Mouse (Mus musculus) urinary bladder, postnatal 36 days (tissue): ENCODE measurements around the gene Rasgrp2.

Experiments used
- DNase-seq, 2 experiments: peaks; one replicate each; pipeline ENCODE4 v3.0.0; 2022; ENCODE audit warnings: low spot score in 2 of 2, mixed read lengths in 1 of 2

Rasgrp2 gene

GRCm38 (mm10) chr19:6382323-6382924 lies 16.7 kb upstream of the Rasgrp2 start:
- DNase-seq: no peak

GRCm38 (mm10) chr19:6383470-6383869 lies 15.7 kb upstream of the Rasgrp2 start:
- DNase-seq: no peak

GRCm38 (mm10) chr19:6384128-6384527 lies 15.0 kb upstream of the Rasgrp2 start, which contains the start of gene Pygm:
Gene Pygm (plus strand): TSS chr19:6384399.
- peak; percentile 30 to 73 for DNase-seq

DNA sequence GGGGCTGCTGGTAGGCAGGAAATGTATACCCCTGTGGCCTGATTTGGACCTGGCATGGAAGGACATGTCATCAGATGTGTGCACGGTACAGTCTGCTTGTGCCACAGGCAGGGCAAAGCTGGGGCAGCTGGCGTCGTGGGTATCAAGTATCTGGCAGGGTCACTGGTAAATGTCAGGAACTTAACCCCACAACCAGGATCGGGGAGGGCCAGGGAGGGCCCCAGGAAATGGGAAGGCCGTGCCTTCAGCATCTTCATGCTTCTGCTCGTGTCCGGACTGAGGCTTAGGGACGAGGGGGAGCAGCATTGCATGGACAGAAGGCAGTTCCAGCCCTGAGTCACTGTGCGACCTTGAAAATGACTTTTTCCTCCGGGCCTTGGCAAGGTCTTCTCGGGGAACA lies 14.2 kb upstream of the Rasgrp2 start:
- DNase-seq: no peak

DNA sequence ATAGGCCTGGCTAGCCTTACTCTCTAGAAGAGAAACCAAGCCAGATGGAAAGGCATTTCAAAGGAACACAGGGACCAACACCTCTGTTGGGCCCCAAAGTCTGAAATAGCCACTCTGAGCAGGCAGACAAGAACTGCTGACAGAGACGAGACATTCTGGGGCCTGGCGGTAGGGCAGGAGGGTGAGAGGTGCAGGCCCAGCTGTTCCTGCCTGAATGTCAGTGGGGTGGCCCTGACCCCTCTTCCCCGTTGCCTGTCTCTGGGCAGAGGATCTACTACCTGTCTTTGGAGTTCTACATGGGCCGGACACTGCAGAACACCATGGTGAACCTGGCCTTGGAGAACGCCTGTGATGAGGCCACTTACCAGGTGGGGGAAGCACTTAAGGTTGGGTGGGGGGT lies 13.7 kb upstream of the Rasgrp2 start:
- no peak for DNase-seq

DNA sequence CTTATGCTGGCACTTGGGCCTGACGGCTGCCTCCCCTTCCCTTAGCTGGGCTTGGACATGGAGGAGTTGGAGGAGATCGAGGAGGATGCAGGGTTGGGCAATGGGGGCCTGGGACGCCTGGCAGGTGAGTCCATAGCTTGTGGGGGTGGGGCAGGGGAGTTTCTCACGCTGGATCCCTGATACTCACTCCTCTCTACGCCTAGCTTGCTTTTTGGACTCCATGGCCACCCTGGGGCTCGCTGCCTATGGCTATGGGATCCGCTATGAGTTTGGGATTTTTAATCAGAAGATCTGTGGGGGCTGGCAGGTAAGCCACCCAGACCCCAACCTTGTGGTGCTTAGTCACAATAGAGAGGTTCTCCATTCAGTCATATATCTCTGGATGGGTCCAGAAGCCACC lies 13.3 kb upstream of the Rasgrp2 start:
- no peak for DNase-seq

GRCm38 (mm10) chr19:6386234-6386633 lies 12.9 kb upstream of the Rasgrp2 start:
- DNase-seq: no peak

- DNase-seq: no peak
Observed at GRCm38 (mm10) chr19:6388006-6388405, 11.1 kb upstream of the Rasgrp2 start.

DNA sequence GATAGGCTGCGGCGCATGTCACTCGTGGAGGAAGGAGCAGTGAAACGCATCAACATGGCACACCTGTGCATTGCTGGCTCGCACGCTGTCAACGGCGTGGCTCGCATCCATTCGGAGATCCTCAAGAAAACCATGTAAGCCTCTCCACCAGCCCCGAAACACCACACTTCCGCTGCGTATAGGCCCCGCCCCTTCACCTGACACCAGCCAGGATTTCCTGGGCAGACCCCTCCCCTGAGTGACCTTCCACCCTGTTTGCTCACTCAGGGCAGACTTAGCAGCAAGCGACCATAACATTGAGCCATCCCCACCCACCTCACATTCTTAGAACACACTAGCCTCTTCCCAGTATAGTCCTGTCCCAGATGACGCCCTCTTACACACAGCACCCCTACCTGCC lies 9.3 kb upstream of the Rasgrp2 start:
- DNase-seq: no peak

- no peak for DNase-seq
Observed at GRCm38 (mm10) chr19:6390251-6390650, 8.9 kb upstream of the Rasgrp2 start.

GRCm38 (mm10) chr19:6392743-6393393 lies 6.3 kb upstream of the Rasgrp2 start:
- no peak for DNase-seq

DNA sequence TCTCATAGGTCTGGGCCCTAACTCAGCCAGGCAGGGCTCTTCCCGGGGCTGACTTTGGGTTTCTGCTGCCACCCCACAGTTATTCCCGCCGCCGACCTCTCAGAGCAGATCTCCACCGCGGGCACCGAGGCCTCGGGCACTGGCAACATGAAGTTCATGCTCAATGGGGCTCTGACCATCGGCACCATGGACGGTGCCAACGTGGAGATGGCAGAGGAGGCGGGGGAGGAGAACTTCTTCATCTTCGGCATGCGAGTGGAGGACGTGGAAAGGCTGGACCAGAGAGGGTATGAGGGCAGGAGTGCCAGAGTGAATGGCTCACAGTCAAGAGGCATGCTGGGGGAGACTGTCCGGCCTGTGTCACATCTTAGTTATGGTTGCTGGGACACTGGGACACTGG lies 5.5 kb upstream of the Rasgrp2 start:
- no peak for DNase-seq

DNA sequence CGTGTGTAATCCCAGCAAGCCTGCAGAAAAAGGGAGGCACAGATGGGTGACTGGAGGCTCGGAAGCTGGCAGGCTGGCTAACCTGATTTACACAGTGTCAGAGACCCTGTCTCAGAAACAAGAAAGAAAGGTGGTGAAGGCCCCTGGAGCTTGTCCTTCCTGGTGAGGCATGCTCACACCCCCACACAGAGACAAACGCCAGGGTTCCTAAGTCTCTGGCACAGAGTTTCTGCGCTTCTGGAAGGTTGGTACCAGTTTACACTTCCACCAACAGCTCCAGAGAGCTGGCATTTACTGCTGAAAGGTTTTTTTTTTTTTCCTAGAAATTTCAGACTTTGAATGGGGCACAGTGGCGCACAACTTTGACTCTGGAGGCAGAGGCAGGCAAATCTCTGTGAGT lies 2.9 kb upstream of the Rasgrp2 start:
- DNase-seq: no peak

GRCm38 (mm10) chr19:6397582-6398249 lies 1.4 kb upstream of the Rasgrp2 start:
- DNase-seq: no peak

DNA sequence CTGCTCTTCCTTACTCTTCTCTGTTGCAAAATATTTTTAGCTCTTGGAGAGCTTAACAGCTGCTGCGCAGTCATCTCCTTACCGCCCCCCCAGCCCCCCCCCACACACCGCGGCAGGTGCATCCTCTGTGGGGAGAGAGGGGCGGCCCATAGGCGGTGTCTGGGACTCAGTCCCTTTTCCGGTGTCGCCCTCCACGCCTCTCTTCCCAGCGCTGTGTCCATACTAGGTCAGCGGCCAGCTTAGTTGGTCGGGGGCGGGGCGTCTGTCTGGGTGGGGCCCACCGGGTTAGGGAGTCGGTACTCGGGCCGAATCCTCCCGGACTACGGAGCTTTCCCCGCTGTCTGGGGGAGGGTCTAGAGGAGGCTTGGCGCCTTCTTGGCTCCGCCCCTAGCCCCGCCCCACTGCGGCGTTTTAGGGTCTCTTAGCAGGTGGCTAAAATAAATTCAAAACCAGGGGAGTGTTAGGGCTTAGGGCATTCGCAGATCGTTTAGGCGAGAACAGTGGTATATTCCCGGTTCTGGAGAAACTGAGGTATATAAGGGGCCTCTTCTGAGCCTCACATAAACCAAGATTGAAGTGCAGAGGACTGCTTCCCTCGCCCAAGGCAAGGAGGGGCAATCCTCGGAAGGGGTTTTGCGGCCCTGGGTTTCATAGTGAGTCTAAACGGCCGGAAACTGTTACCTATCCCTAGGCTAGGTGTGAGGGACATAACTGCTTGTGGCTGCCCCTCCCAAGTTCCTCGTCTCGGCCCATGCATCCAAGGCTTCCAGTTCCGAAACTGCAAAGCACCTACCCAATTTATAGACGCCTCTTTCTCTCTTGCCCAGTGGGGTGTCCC lies 474 bp upstream of the Rasgrp2 start:
- peak in 1 of 2 experiments; percentile 71 for DNase-seq

GRCm38 (mm10) chr19:6400096-6401086 lies 1.3 kb downstream of the Rasgrp2 start:
- no peak for DNase-seq

- peak; percentile 71 to 84 for DNase-seq
Observed at GRCm38 (mm10) chr19:6401131-6401815, 2.1 kb downstream of the Rasgrp2 start.

DNA sequence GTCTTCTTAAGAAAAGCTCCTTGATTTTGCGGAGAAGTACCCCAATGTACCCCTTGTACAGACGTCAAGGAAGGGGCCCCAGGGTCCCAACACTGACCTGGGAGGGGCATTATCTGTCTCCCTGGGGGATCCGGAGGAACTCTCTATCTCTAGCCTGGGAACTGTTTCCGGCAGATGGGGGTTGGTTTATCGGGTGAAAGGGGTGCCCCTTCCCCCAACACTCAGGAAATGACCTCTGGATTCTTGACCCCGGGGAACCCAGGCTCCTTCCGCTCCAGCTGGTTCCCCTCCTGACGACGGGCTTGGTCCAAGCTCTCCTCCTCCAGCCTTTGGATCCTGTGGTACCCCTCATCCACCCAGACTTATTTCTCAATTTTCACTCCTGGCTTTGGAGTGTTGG lies 2.8 kb downstream of the Rasgrp2 start:
- peak in 1 of 2 experiments; percentile 15 for DNase-seq

DNA sequence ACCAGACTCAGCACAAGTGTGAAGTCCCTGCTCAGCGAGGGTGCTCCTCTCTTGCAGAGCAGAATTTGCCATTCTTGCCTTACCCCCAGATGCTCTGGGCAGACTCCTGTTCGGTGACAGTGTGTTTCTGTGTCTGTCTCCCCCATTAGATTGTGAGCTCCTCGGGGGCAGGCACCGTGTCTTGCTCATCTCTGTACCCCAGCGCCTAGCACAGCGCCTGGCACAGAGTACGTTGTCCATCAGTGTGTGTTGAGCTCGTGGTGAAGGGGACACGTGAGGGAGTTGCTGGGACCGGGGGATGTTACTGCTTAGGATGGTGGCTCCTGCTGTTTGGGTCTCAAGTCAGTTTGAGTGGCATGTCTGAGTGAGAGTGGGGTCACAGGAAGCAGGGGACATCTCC lies 4.7 kb downstream of the Rasgrp2 start:
- DNase-seq: no peak

GRCm38 (mm10) chr19:6405433-6405832 lies 6.3 kb downstream of the Rasgrp2 start:
- no peak for DNase-seq
